Mouse (Mus musculus): ENCODE results near the gene Mbd6. TPM values are rescaled to one million over a fixed set of nuclear protein-coding genes. Genes with fewer than 3 reads are reported as not detected.
A peak's percentile ranks its signal among the peaks of the same experiment; 100 is the strongest.
"Not testable (repeated sequence)": the region's sequence is repeated elsewhere in the genome, so short reads cannot be mapped to it uniquely, and the experiment has no call there.

Gene Mbd6
- polyA plus RNA-seq, 1 experiment from 2014 or later, result 8.5 TPM

GRCm38 (mm10) chr10:127319969-127320368 lies 31.2 kb upstream of the Mbd6 start:
- H3K9ac ChIP-seq (ENCODE audit: low read length), result no peak overlapping the region
- no peaks in the 10 kb centered on the region for H3K9me3 ChIP-seq (ENCODE audit: control insufficient read depth, low read length)
- ATAC-seq (ENCODE audit: low FRiP score, low TSS enrichment), result no peak

GRCm38 (mm10) chr10:127318009-127318408 lies 29.2 kb upstream of the Mbd6 start:
- TF ChIP-seq CTCF (IDR thresholded peaks at IDR 0.05; ENCODE audit: low read depth) (no peak), EP300 (optimal IDR thresholded peaks at IDR 0.05) (no peak)
- Histone ChIP-seq H3K4me3 (ENCODE audit: low read depth, low read length) (no peak overlapping the region), H3K4me1 (replicated peaks; ENCODE audit: control insufficient read depth, insufficient read depth) (no peaks in the 10 kb centered on the region), H3K27me3 (ENCODE audit: control insufficient read depth, insufficient read depth, low read length) (no peaks in the 10 kb centered on the region), H3K4me2 (replicated peaks; ENCODE audit: low read depth) (no peak overlapping the region), H3K27ac (replicated peaks) (no peak overlapping the region), H3K9me3 (ENCODE audit: control insufficient read depth, low read length) (no peaks in the 10 kb centered on the region), H3K9ac (ENCODE audit: low read length) (no peak overlapping the region), H3K36me3 (ENCODE audit: control insufficient read depth, insufficient read depth, low read length) (no peaks in the 10 kb centered on the region)
- DNase-seq (ENCODE audit: low spot score) (no peak), ATAC-seq (ENCODE audit: low FRiP score, low TSS enrichment) (no peak)
- WGBS, result 38% methylated on average over 4 of the region's 4 CpGs

More at GRCm38 (mm10) chr10:127319969-127320368, 31.2 kb upstream of the Mbd6 start:
- no peak for DNase-seq (ENCODE audit: low spot score)
- no peaks in the 10 kb centered on the region for H3K4me1 ChIP-seq (replicated peaks; ENCODE audit: control insufficient read depth, insufficient read depth)
- H3K27me3 ChIP-seq (ENCODE audit: control insufficient read depth, insufficient read depth, low read length), result no peaks in the 10 kb centered on the region
- no peak overlapping the region for H3K27ac ChIP-seq (replicated peaks)
- H3K4me2 ChIP-seq (replicated peaks; ENCODE audit: low read depth), result no peak overlapping the region
- H3K36me3 ChIP-seq (ENCODE audit: control insufficient read depth, insufficient read depth, low read length), result no peaks in the 10 kb centered on the region
- 69% methylated on average over 7 of the region's 7 CpGs for WGBS
- TF ChIP-seq CTCF (IDR thresholded peaks at IDR 0.05; ENCODE audit: low read depth), result no peak
- TF ChIP-seq EP300 (optimal IDR thresholded peaks at IDR 0.05), result no peak
- H3K4me3 ChIP-seq (ENCODE audit: low read depth, low read length), result no peak overlapping the region

GRCm38 (mm10) chr10:127317277-127317676 lies 28.5 kb upstream of the Mbd6 start:
- Histone ChIP-seq H3K4me3 (ENCODE audit: low read depth, low read length) (no peak overlapping the region), H3K9me3 (ENCODE audit: control insufficient read depth, low read length) (no peaks in the 10 kb centered on the region), H3K36me3 (ENCODE audit: control insufficient read depth, insufficient read depth, low read length) (no peaks in the 10 kb centered on the region), H3K9ac (ENCODE audit: low read length) (no peak overlapping the region), H3K4me1 (replicated peaks; ENCODE audit: control insufficient read depth, insufficient read depth) (no peaks in the 10 kb centered on the region), H3K4me2 (replicated peaks; ENCODE audit: low read depth) (no peak overlapping the region), H3K27ac (replicated peaks) (no peak overlapping the region), H3K27me3 (ENCODE audit: control insufficient read depth, insufficient read depth, low read length) (no peaks in the 10 kb centered on the region)
- 84% methylated on average over 2 of the region's 2 CpGs for WGBS
- no peak for ATAC-seq (ENCODE audit: low FRiP score, low TSS enrichment)
- no peak for TF ChIP-seq CTCF (IDR thresholded peaks at IDR 0.05; ENCODE audit: low read depth)
- no peak for TF ChIP-seq EP300 (optimal IDR thresholded peaks at IDR 0.05)
- no peak for DNase-seq (ENCODE audit: low spot score)

- H3K27ac ChIP-seq (replicated peaks); DNase-seq (ENCODE audit: low spot score); H3K4me1 ChIP-seq (replicated peaks; ENCODE audit: control insufficient read depth, insufficient read depth); H3K4me2 ChIP-seq (replicated peaks; ENCODE audit: low read depth); H3K27me3 ChIP-seq (ENCODE audit: control insufficient read depth, insufficient read depth, low read length); ATAC-seq (ENCODE audit: low FRiP score, low TSS enrichment); H3K36me3 ChIP-seq (ENCODE audit: control insufficient read depth, insufficient read depth, low read length); H3K4me3 ChIP-seq (ENCODE audit: low read depth, low read length); H3K9ac ChIP-seq (ENCODE audit: low read length); H3K9me3 ChIP-seq (ENCODE audit: control insufficient read depth, low read length): not testable (repeated sequence)
- 69% methylated on average over 1 of the region's 1 CpGs for WGBS
- 0 out of 2 replicates have a peak, but pooled peaks have one; percentile 9 for TF ChIP-seq CTCF (IDR thresholded peaks at IDR 0.05; ENCODE audit: low read depth)
Observed at GRCm38 (mm10) chr10:127314950-127315349, 26.1 kb upstream of the Mbd6 start.

GRCm38 (mm10) chr10:127313516-127313915 lies 24.7 kb upstream of the Mbd6 start:
- H3K9ac ChIP-seq (ENCODE audit: low read length); H3K27ac ChIP-seq (replicated peaks); H3K27me3 ChIP-seq (ENCODE audit: control insufficient read depth, insufficient read depth, low read length); H3K4me2 ChIP-seq (replicated peaks; ENCODE audit: low read depth); H3K9me3 ChIP-seq (ENCODE audit: control insufficient read depth, low read length); DNase-seq (ENCODE audit: low spot score); H3K4me3 ChIP-seq (ENCODE audit: low read depth, low read length); H3K4me1 ChIP-seq (replicated peaks; ENCODE audit: control insufficient read depth, insufficient read depth); ATAC-seq (ENCODE audit: low FRiP score, low TSS enrichment); H3K36me3 ChIP-seq (ENCODE audit: control insufficient read depth, insufficient read depth, low read length): not testable (repeated sequence)
- 91% methylated on average over 5 of the region's 5 CpGs for WGBS

- WGBS, result 60% methylated on average over 4 of the region's 4 CpGs
- TF ChIP-seq EP300 (optimal IDR thresholded peaks at IDR 0.05) (no peak), CTCF (IDR thresholded peaks at IDR 0.05; ENCODE audit: low read depth) (no peak)
- H3K4me3 ChIP-seq (ENCODE audit: low read depth, low read length), result no peak overlapping the region
- H3K9me3 ChIP-seq (ENCODE audit: control insufficient read depth, low read length), result no peaks in the 10 kb centered on the region
- no peak for ATAC-seq (ENCODE audit: low FRiP score, low TSS enrichment)
- DNase-seq (ENCODE audit: low spot score), result no peak
- H3K9ac ChIP-seq (ENCODE audit: low read length), result no peak overlapping the region
- no peaks in the 10 kb centered on the region for H3K27me3 ChIP-seq (ENCODE audit: control insufficient read depth, insufficient read depth, low read length)
- H3K36me3 ChIP-seq (ENCODE audit: control insufficient read depth, insufficient read depth, low read length), result peaks cover 8% of the 10 kb centered on the region; the same call in 1 of the 2 replicates
- no peak overlapping the region for H3K4me2 ChIP-seq (replicated peaks; ENCODE audit: low read depth)
- H3K27ac ChIP-seq (replicated peaks), result no peak overlapping the region
- H3K4me1 ChIP-seq (replicated peaks; ENCODE audit: control insufficient read depth, insufficient read depth), result no peaks in the 10 kb centered on the region
Observed at GRCm38 (mm10) chr10:127312858-127313257, 24.0 kb upstream of the Mbd6 start.
